In genomic region chr2:21970774-21971406, GRCm38 (mm10) we compare ENCODE assay signal across 26 mouse cellular contexts.
"Had no signal": no experiment of that assay in that cellular context is flagged by ENCODE, and none has a peak within 500 bp of the region (broad histone marks: within the 10 kb centered on the region; RNA-seq: fewer than 3 reads in every experiment).

No protein-coding gene starts in this region.

- H3K4me1 ChIP-seq: hindbrain, embryonic 10.5 days; hindbrain, embryonic 12.5 days; kidney, embryonic 15.5 days; limb, embryonic 10.5 days; limb, embryonic 12.5 days had no signal

- ATAC-seq: hindbrain, embryonic 16.5 days; inflammation-experienced regulatory T-cells, adult 6 months; intestine, embryonic 16.5 days had no signal

- H3K27ac ChIP-seq: gastrocnemius, adult 2 months; heart, embryonic 10.5 days; hindbrain, embryonic 10.5 days; hindbrain, embryonic 12.5 days; hindbrain, embryonic 14.5 days; kidney, embryonic 15.5 days; kidney, postnatal 0 days; limb, embryonic 10.5 days; limb, embryonic 12.5 days; liver, embryonic 14.5 days had no signal

- H3K27me3 ChIP-seq: heart, embryonic 12.5 days; hindbrain, embryonic 12.5 days; kidney, embryonic 15.5 days; limb, embryonic 12.5 days had no signal

- H3K36me3 ChIP-seq: heart, embryonic 10.5 days; heart, embryonic 12.5 days; hindbrain, embryonic 10.5 days; hindbrain, embryonic 12.5 days; kidney, embryonic 15.5 days; limb, embryonic 10.5 days; limb, embryonic 12.5 days had no signal

- DNase-seq: gastrocnemius, adult 2 months; gastrocnemius, postnatal 10 days; gastrocnemius, postnatal 25 days; heart, adult 18-20 months; heart, postnatal 10 days; heart, postnatal 4 days; kidney, adult 11 months; kidney, adult 2 months; kidney, adult 9 months; kidney, postnatal 14 days; kidney, postnatal 36 days; layer of hippocampus, adult 9-11 months; layer of hippocampus, postnatal 36 days had no signal

- H3K4me3 ChIP-seq: gastrocnemius, adult 2 months; heart, embryonic 10.5 days; heart, embryonic 12.5 days; hindbrain, embryonic 10.5 days; hindbrain, embryonic 12.5 days; kidney, embryonic 15.5 days; limb, embryonic 10.5 days; limb, embryonic 12.5 days had no signal

- H3K4me2 ChIP-seq: heart, embryonic 12.5 days; hindbrain, embryonic 12.5 days; hindbrain, embryonic 14.5 days; kidney, embryonic 15.5 days; limb, embryonic 12.5 days had no signal

- H3K9ac ChIP-seq: heart, embryonic 12.5 days; hindbrain, embryonic 12.5 days; hindbrain, embryonic 14.5 days; kidney, embryonic 15.5 days; limb, embryonic 12.5 days; liver, embryonic 14.5 days had no signal

- H3K9me3 ChIP-seq: heart, embryonic 10.5 days; heart, embryonic 12.5 days; hindbrain, embryonic 10.5 days; hindbrain, embryonic 12.5 days; kidney, embryonic 15.5 days; limb, embryonic 10.5 days; limb, embryonic 12.5 days had no signal
